Mouse (Mus musculus) monocyte, adult 2 months (primary cell): ENCODE results near the gene C1qtnf3.

Source experiments
- DNase-seq, 2 experiments: peaks; one replicate each; pipeline ENCODE4 v3.0.0; 2022; ENCODE audit warnings: low spot score in 2 of 2, low read depth in 1 of 2

The C1qtnf3 gene

GRCm38 (mm10) chr15:11026801-11027561 is 74.8 kb downstream of the C1qtnf3 start:
- DNase-seq, result no peak
